9 mouse cellular contexts compared by ENCODE assay signal in genomic region chr11:77070721-77071120, GRCm38 (mm10). TPM values are rescaled to one million over a fixed set of nuclear protein-coding genes. Genes with fewer than 3 reads are reported as not detected.
A peak's percentile ranks its signal among the peaks of the same experiment; 100 is the strongest.
DNase-seq lines count a peak whose midpoint lies in the region; ATAC-seq and TF ChIP-seq lines count a peak whose summit lies in the region.
"Had no signal": no experiment of that assay in that cellular context is flagged by ENCODE, and none has a peak within 500 bp of the region (broad histone marks: within the 10 kb centered on the region; RNA-seq: fewer than 3 reads in every experiment).

No protein-coding gene starts in this region.

- intact Hi-C loops in heart, postnatal 14 days (cut with DNase I): loop anchor here (5.0 kb wide), 1 partner anchor 73 kb away; the partner anchor contains the start of gene Slc6a4

- H3K9me3 ChIP-seq in heart, embryonic 10.5 days: no peaks in the 10 kb centered on the region

- DNase-seq in heart, postnatal 14 days: peak; percentile 16 to 35
- DNase-seq in heart, embryonic 10.5 days (ENCODE audit: low spot score): no peak
- peak; percentile 7 to 16 for DNase-seq in right cerebral cortex, adult 2 months (ENCODE audit: low spot score in 2 of 2)
- DNase-seq in right cerebral cortex, postnatal 36 days (ENCODE audit: low spot score in 2 of 2): no peak
- peak; percentile 18 for DNase-seq in brain, embryonic 14.5 days (ENCODE audit: low read depth)
- peak; percentile 53 for DNase-seq in splenic B cell, adult 2 months (ENCODE audit: low read depth, low spot score)
- DNase-seq in layer of hippocampus, postnatal 36 days: no peak

- TF ChIP-seq CTCF in brain, embryonic 14.5 days (IDR thresholded peaks at IDR 0.05; ENCODE audit: borderline replicate concordance, extremely low read depth, insufficient read depth, insufficient read length): peak; percentile 35; the same call in 1 of the 2 replicates

- peaks cover 52% of the 10 kb centered on the region for H3K36me3 ChIP-seq in heart, embryonic 10.5 days
- no peaks in the 10 kb centered on the region for H3K36me3 ChIP-seq in splenic B cell, adult 2 months (ENCODE audit: control insufficient read depth, insufficient read depth, low read length, poor library complexity, severe bottlenecking)

- H3K4me1 ChIP-seq in heart, embryonic 10.5 days: no peaks in the 10 kb centered on the region

- TF ChIP-seq POLR2A in brain, embryonic 14.5 days (IDR thresholded peaks at IDR 0.05; ENCODE audit: borderline replicate concordance, extremely low read depth, insufficient read depth, insufficient read length, poor library complexity, severe bottlenecking): no peak

- no peaks in the 10 kb centered on the region for H3K27me3 ChIP-seq in heart, embryonic 10.5 days (ENCODE audit: insufficient read depth, poor library complexity, severe bottlenecking)
- no peaks in the 10 kb centered on the region for H3K27me3 ChIP-seq in splenic B cell, adult 2 months (ENCODE audit: control insufficient read depth, insufficient read depth, low read length, poor library complexity, severe bottlenecking)

- 78% methylated on average over 4 of the region's 4 CpGs for WGBS in heart, embryonic 10.5 days

- no peak overlapping the region for H3K27ac ChIP-seq in heart, embryonic 10.5 days

- H3K4me3 ChIP-seq in heart, embryonic 10.5 days: no peak overlapping the region
- H3K4me3 ChIP-seq: myocyte had no signal

- ATAC-seq in megakaryocyte progenitor cell, adult 5-6 weeks (replicated peaks; ENCODE audit: poor library complexity): no peak

RNA-seq across cellular contexts. Expression of gene Nsrp1, which starts 7.5 kb away (rescaled TPM):
- total RNA-seq in heart, postnatal 14 days (2021): 10 to 100 TPM; 12.5 to 13.1 TPM
- 42.5 and 51.3 TPM in 2 replicates for polyA plus RNA-seq in heart, embryonic 10.5 days (2016; fragmentation: Nextera tagmentation; extraction: Ambion mirVana)
- polyA plus RNA-seq in brain, embryonic 14.5 days (2012; rRNA removed): 4.7 and 9.4 TPM in 2 replicates
- 10 to 100 TPM; 16.3 to 17.8 TPM for total RNA-seq in layer of hippocampus, postnatal 36 days (2021)
- 31.1 and 51.1 TPM in 2 replicates for total RNA-seq in megakaryocyte progenitor cell, adult 5-6 weeks (2015)
- total RNA-seq in megakaryocyte progenitor cell, adult 5-6 weeks (2017): 17.7 and 26.8 TPM in 2 replicates

Comparison
In these comparisons a context has a peak if more than half of its experiments do, and no peak if none do; other contexts are left out.
1. DNase-seq: peak in heart, postnatal 14 days (2 of 2), right cerebral cortex, adult 2 months (2 of 2), brain, embryonic 14.5 days (single experiment) and splenic B cell, adult 2 months (single experiment); none in heart, embryonic 10.5 days (single experiment), right cerebral cortex, postnatal 36 days (0 of 2) and layer of hippocampus, postnatal 36 days (0 of 2).